Mouse (Mus musculus): ENCODE results near the gene Shd. TPM values are rescaled to one million over a fixed set of nuclear protein-coding genes. Genes with fewer than 3 reads are reported as not detected.

Shd gene
- total and polyA plus RNA-seq, 2 experiments from 2014 or later = 152 to 233 TPM

DNA sequence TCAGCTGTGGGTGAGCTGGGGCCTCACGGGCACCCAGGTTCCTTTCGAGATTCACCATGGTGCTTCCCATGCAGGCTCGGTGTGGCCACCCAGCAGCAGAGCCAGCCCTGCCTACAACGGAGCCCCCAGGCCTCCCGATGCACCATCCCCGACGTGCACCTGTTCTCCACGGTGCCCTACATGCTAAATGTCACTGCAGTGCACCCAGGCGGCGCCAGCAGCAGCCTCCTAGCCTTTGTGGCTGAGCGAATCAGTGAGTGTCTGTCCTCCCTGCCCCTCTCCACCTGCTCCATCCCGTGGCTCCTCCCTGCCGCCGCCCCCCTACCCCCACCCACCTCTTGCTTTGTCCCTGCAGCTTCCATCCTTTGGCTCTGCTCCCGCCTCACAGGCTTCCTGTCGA lies 16.0 kb upstream of the Shd start:
- H3K27ac ChIP-seq = no peak overlapping the region
- DNase-seq (ENCODE audit: low spot score) (no peak), ATAC-seq (no peak)
- H3K27me3 ChIP-seq (ENCODE audit: insufficient read depth, low read length) = no peaks in the 10 kb centered on the region
- WGBS = 34% methylated on average over 16 of the region's 16 CpGs
- TF ChIP-seq CTCF (IDR thresholded peaks at IDR 0.05; ENCODE audit: low read depth) = no peak
- no peaks in the 10 kb centered on the region for H3K9me3 ChIP-seq (ENCODE audit: low read length)
- no peak overlapping the region for H3K4me2 ChIP-seq (ENCODE audit: low read depth, low read length)
- no peak overlapping the region for H3K9ac ChIP-seq (replicated peaks; ENCODE audit: low read length)
- H3K4me3 ChIP-seq (ENCODE audit: low read length) = no peak overlapping the region
- no peaks in the 10 kb centered on the region for H3K36me3 ChIP-seq (ENCODE audit: insufficient read depth, low read length)
- peaks cover 9% of the 10 kb centered on the region; the same call in 1 of the 2 replicates for H3K4me1 ChIP-seq (ENCODE audit: insufficient read depth, low read length)

- WGBS = 1% methylated on average over 26 of the region's 26 CpGs
- peak overlapping the region; percentile 44 for H3K4me3 ChIP-seq (ENCODE audit: low read length)
- no peaks in the 10 kb centered on the region for H3K27me3 ChIP-seq (ENCODE audit: insufficient read depth, low read length)
- H3K9me3 ChIP-seq (ENCODE audit: low read length) = no peaks in the 10 kb centered on the region
- peak; percentile 52 for ATAC-seq
- peak overlapping the region; percentile 54 for H3K9ac ChIP-seq (replicated peaks; ENCODE audit: low read length)
- peaks cover 9% of the 10 kb centered on the region; the same call in 1 of the 2 replicates for H3K4me1 ChIP-seq (ENCODE audit: insufficient read depth, low read length)
- no peak for TF ChIP-seq CTCF (IDR thresholded peaks at IDR 0.05; ENCODE audit: low read depth)
- H3K36me3 ChIP-seq (ENCODE audit: insufficient read depth, low read length) = no peaks in the 10 kb centered on the region
- H3K4me2 ChIP-seq (ENCODE audit: low read depth, low read length) = peak overlapping the region; percentile 70
- peak overlapping the region; percentile 62; the same call in 1 of the 2 replicates for H3K27ac ChIP-seq
- peak; percentile 85 for DNase-seq (ENCODE audit: low spot score)
Measured at GRCm38 (mm10) chr17:55956129-55956528, 14.1 kb upstream of the Shd start.

DNA sequence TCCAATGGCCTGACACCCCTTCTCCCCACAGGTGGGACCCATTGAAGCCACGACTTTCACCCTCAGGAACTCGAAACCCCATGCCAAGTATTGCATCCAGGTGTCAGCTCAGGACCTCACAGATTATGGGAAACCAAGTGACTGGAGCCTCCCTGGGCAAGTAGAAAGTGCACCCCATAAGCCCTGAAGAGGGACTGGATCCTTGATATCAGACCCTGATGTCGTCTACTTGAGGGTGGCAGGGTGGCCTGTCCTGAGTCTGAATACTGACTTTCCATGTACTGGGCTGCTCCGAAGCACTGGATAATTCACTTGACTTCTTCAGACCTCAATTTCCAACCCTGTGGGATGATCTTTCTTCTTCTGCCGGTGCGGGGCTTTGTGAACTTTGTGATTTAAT lies 13.7 kb upstream of the Shd start:
- Histone ChIP-seq H3K36me3 (ENCODE audit: insufficient read depth, low read length) (no peaks in the 10 kb centered on the region), H3K9ac (replicated peaks; ENCODE audit: low read length) (peak overlapping the region; percentile 54), H3K27ac (peak overlapping the region; percentile 62; the same call in 1 of the 2 replicates), H3K4me3 (ENCODE audit: low read length) (peak overlapping the region; percentile 44), H3K9me3 (ENCODE audit: low read length) (no peaks in the 10 kb centered on the region), H3K27me3 (ENCODE audit: insufficient read depth, low read length) (no peaks in the 10 kb centered on the region), H3K4me1 (ENCODE audit: insufficient read depth, low read length) (peaks cover 9% of the 10 kb centered on the region; the same call in 1 of the 2 replicates), H3K4me2 (ENCODE audit: low read depth, low read length) (peak overlapping the region; percentile 70)
- WGBS = 37% methylated on average over 6 of the region's 6 CpGs
- no peak for TF ChIP-seq CTCF (IDR thresholded peaks at IDR 0.05; ENCODE audit: low read depth)
- DNase-seq (ENCODE audit: low spot score) (no peak), ATAC-seq (no peak)

DNA sequence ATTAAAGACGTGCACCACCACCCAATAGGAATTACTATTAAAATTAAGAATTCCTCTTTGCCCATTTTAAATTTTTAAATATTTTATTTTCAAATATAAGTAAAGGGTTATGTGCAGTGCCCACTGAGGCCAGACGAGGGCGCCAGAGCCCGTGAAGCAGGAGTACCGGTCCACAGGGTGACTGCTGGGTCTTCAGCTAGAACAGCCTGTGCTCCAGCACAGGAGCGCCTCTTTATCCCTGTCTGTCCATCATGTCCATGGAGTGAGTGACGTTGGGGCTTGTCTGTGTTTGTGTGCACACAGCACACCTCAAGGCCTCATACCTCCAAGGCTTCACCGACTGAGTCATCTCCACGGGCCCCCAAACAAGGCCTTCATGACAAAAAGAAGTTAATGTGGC lies 13.1 kb upstream of the Shd start:
- peak; percentile 87 for TF ChIP-seq CTCF (IDR thresholded peaks at IDR 0.05; ENCODE audit: low read depth)
- peak; percentile 85 for DNase-seq (ENCODE audit: low spot score)
- peak overlapping the region; percentile 54; the same call in 1 of the 2 replicates for H3K9ac ChIP-seq (replicated peaks; ENCODE audit: low read length)
- H3K4me3 ChIP-seq (ENCODE audit: low read length) = no peak overlapping the region
- no peaks in the 10 kb centered on the region for H3K27me3 ChIP-seq (ENCODE audit: insufficient read depth, low read length)
- 12% methylated on average over 9 of the region's 9 CpGs for WGBS
- H3K36me3 ChIP-seq (ENCODE audit: insufficient read depth, low read length) = no peaks in the 10 kb centered on the region
- peak; percentile 19; the same call in 1 of the 2 replicates for ATAC-seq
- no peak overlapping the region for H3K27ac ChIP-seq
- peak overlapping the region; percentile 70 for H3K4me2 ChIP-seq (ENCODE audit: low read depth, low read length)
- no peaks in the 10 kb centered on the region for H3K9me3 ChIP-seq (ENCODE audit: low read length)
- peaks cover 9% of the 10 kb centered on the region; the same call in 1 of the 2 replicates for H3K4me1 ChIP-seq (ENCODE audit: insufficient read depth, low read length)

DNA sequence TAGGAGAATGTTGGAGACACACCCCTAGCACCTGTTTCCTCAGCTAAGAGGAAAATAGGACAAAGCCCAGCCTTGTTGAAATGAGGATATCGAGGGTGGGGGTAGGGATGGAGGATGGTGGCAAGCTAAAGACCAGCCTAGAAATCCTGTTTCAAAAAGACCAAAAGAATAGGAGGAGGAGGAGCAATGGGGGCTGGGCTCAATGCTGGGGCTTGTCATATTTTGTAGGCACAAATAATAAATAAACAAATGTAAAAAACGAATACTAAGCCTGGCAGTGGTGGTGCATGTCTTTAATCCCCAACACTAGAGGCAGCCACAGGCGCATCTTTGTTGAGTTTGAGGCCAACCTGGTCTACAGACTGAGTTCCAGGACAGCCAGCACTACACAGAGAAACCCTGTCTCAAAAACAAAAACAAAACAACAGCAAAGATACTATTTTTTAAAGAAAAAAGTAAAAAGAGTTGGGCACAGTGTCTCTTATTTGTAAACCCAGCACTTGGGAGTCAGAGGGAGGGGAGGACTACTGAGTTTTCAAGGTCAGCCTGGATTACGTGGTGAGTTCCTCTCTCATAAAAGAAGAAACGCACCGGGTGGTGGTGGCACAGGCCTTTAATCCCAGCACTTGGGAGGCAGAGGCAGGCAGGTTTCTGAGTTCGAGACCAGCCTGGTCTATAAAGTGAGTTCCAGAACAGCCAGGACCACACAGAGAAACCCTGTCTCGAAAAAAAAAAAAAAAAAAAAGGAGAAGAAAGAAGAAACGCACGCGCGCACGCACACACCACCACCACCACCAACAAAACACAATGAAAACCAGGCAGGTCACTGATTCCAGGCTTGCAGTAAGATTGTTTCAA lies 12.3 kb upstream of the Shd start:
- peaks cover 9% of the 10 kb centered on the region; the same call in 1 of the 2 replicates for H3K4me1 ChIP-seq (ENCODE audit: insufficient read depth, low read length)
- peak overlapping the region; percentile 47 for H3K4me3 ChIP-seq (ENCODE audit: low read length)
- no peak for DNase-seq (ENCODE audit: low spot score)
- no peaks in the 10 kb centered on the region for H3K36me3 ChIP-seq (ENCODE audit: insufficient read depth, low read length)
- no peak for ATAC-seq
- H3K27me3 ChIP-seq (ENCODE audit: insufficient read depth, low read length) = no peaks in the 10 kb centered on the region
- H3K4me2 ChIP-seq (ENCODE audit: low read depth, low read length) = peak overlapping the region; percentile 63
- peak overlapping the region; percentile 49 for H3K9ac ChIP-seq (replicated peaks; ENCODE audit: low read length)
- TF ChIP-seq CTCF (IDR thresholded peaks at IDR 0.05; ENCODE audit: low read depth) = no peak
- peak overlapping the region; percentile 93 for H3K27ac ChIP-seq
- WGBS = 76% methylated on average over 13 of the region's 13 CpGs
- no peaks in the 10 kb centered on the region for H3K9me3 ChIP-seq (ENCODE audit: low read length)

GRCm38 (mm10) chr17:55958584-55958886 lies 11.7 kb upstream of the Shd start:
- peak overlapping the region; percentile 49 for H3K9ac ChIP-seq (replicated peaks; ENCODE audit: low read length)
- H3K9me3 ChIP-seq (ENCODE audit: low read length) = no peaks in the 10 kb centered on the region
- no peaks in the 10 kb centered on the region for H3K36me3 ChIP-seq (ENCODE audit: insufficient read depth, low read length)
- peak overlapping the region; percentile 93 for H3K27ac ChIP-seq
- peak overlapping the region; percentile 47 for H3K4me3 ChIP-seq (ENCODE audit: low read length)
- peaks cover 9% of the 10 kb centered on the region; the same call in 1 of the 2 replicates for H3K4me1 ChIP-seq (ENCODE audit: insufficient read depth, low read length)
- ATAC-seq (no peak), DNase-seq (ENCODE audit: low spot score) (no peak)
- H3K27me3 ChIP-seq (ENCODE audit: insufficient read depth, low read length) = no peaks in the 10 kb centered on the region
- no peak for TF ChIP-seq CTCF (IDR thresholded peaks at IDR 0.05; ENCODE audit: low read depth)
- H3K4me2 ChIP-seq (ENCODE audit: low read depth, low read length) = peak overlapping the region; percentile 63
- 36% methylated on average over 2 of the region's 2 CpGs for WGBS

All from hindbrain, postnatal 0 days (tissue).